Mouse (Mus musculus): ENCODE results near the gene Phldb2. TPM values are rescaled to one million over a fixed set of nuclear protein-coding genes. Genes with fewer than 3 reads are reported as not detected.
A peak's percentile ranks its signal among the peaks of the same experiment; 100 is the strongest.

The Phldb2 gene
- polyA plus RNA-seq, 1 experiment from 2014 or later = 7.2 TPM

- no peak overlapping the region for H3K4me3 ChIP-seq
- no peak for ATAC-seq (replicated peaks)
- no peak overlapping the region for H3K9ac ChIP-seq (replicated peaks)
- no peak overlapping the region for H3K4me2 ChIP-seq (replicated peaks)
- H3K27me3 ChIP-seq = no peaks in the 10 kb centered on the region
- no peaks in the 10 kb centered on the region for H3K4me1 ChIP-seq
- no peaks in the 10 kb centered on the region for H3K9me3 ChIP-seq
- 87% methylated on average over 7 of the region's 7 CpGs for WGBS
- no peaks in the 10 kb centered on the region for H3K36me3 ChIP-seq
- no peak overlapping the region for H3K27ac ChIP-seq (replicated peaks)
These were observed 72.1 kb downstream of the Phldb2 start for GRCm38 (mm10) chr16:45881177-45881832.

- 92% methylated on average over 6 of the region's 6 CpGs for WGBS
- ATAC-seq (replicated peaks) = no peak
- no peaks in the 10 kb centered on the region for H3K9me3 ChIP-seq
- H3K9ac ChIP-seq (replicated peaks) = no peak overlapping the region
- H3K4me3 ChIP-seq = no peak overlapping the region
- H3K36me3 ChIP-seq = no peaks in the 10 kb centered on the region
- no peak overlapping the region for H3K27ac ChIP-seq (replicated peaks)
- no peak overlapping the region for H3K4me2 ChIP-seq (replicated peaks)
- H3K4me1 ChIP-seq = no peaks in the 10 kb centered on the region
- no peaks in the 10 kb centered on the region for H3K27me3 ChIP-seq
These were observed 73.2 kb downstream of the Phldb2 start for GRCm38 (mm10) chr16:45880101-45880751.

DNA sequence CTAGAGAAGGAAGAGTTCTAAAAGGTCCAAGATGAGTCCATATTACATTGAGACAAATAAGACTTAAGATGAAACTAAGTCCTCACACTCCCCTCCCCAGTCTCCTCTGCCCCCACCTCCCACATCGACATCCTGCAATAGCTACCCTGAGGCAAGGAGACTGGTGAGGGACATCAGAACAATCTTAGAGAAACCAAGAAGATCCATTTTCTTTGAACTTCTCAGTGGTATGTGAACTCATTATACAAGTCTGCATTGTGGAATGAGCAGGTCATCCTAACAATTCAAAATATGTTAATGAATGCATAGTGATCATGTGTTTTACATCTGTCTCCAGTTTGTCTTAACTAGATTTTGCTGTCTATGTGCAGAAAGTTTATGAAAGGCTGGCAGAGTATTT lies 75.7 kb downstream of the Phldb2 start:
- WGBS = 88% methylated on average over 1 of the region's 1 CpGs
- Histone ChIP-seq H3K27me3 (no peaks in the 10 kb centered on the region), H3K9ac (replicated peaks) (no peak overlapping the region), H3K27ac (replicated peaks) (no peak overlapping the region), H3K9me3 (no peaks in the 10 kb centered on the region), H3K36me3 (no peaks in the 10 kb centered on the region), H3K4me2 (replicated peaks) (no peak overlapping the region), H3K4me1 (no peaks in the 10 kb centered on the region), H3K4me3 (no peak overlapping the region)
- no peak for ATAC-seq (replicated peaks)

DNA sequence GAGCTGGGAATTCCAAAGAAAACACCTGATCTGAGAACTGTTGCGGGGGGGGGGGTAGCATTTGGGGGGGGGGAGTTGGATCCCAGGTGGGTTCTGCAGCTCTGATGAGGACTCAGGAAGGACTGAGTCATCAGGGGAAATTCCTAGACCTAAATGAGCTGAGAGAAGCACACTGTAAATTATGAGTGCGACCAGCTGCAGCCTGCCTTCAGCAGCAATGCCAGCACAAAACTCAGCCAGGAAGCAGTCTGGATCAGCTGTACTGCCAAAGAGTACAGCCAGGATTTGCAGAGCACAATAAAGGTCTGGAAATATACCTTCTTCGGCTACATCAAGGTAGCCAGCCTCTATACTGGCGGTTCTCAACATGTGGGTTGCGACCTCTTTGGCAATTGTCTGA lies 76.2 kb downstream of the Phldb2 start:
- no peaks in the 10 kb centered on the region for H3K36me3 ChIP-seq
- no peaks in the 10 kb centered on the region for H3K27me3 ChIP-seq
- H3K9ac ChIP-seq (replicated peaks) = no peak overlapping the region
- no peak overlapping the region for H3K4me2 ChIP-seq (replicated peaks)
- no peak overlapping the region for H3K4me3 ChIP-seq
- no peak overlapping the region for H3K27ac ChIP-seq (replicated peaks)
- WGBS = 72% methylated on average over 5 of the region's 5 CpGs
- H3K9me3 ChIP-seq = no peaks in the 10 kb centered on the region
- no peaks in the 10 kb centered on the region for H3K4me1 ChIP-seq
- ATAC-seq (replicated peaks) = no peak

DNA sequence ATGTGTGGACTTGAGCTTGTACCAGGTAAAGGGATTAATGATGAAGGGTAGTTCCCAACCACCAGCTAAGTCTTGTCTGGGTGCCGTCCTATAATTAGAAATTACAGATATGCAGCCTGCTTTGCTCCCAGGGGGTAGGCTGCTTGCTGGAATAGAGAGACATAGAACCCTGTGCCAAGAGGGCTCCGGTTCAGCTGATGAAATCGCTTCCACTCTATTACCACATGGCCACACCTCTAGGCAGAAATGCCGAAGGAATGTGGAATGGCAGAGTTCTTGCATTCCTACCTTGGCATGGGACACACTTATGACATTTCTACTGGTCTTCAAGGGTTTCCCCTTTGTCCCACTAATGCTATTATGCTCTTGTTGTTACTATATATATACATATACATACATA lies 80.0 kb downstream of the Phldb2 start:
- H3K4me3 ChIP-seq = no peak overlapping the region
- no peak overlapping the region for H3K4me2 ChIP-seq (replicated peaks)
- H3K9me3 ChIP-seq = no peaks in the 10 kb centered on the region
- H3K36me3 ChIP-seq = no peaks in the 10 kb centered on the region
- no peaks in the 10 kb centered on the region for H3K4me1 ChIP-seq
- 83% methylated on average over 4 of the region's 4 CpGs for WGBS
- no peaks in the 10 kb centered on the region for H3K27me3 ChIP-seq
- no peak overlapping the region for H3K27ac ChIP-seq (replicated peaks)
- no peak for ATAC-seq (replicated peaks)
- no peak overlapping the region for H3K9ac ChIP-seq (replicated peaks)

- WGBS = 73% methylated on average over 10 of the region's 10 CpGs
- H3K4me1 ChIP-seq = no peaks in the 10 kb centered on the region
- H3K36me3 ChIP-seq = no peaks in the 10 kb centered on the region
- no peak overlapping the region for H3K27ac ChIP-seq (replicated peaks)
- no peaks in the 10 kb centered on the region for H3K27me3 ChIP-seq
- no peak overlapping the region for H3K4me3 ChIP-seq
- H3K4me2 ChIP-seq (replicated peaks) = no peak overlapping the region
- no peak for ATAC-seq (replicated peaks)
- no peaks in the 10 kb centered on the region for H3K9me3 ChIP-seq
- H3K9ac ChIP-seq (replicated peaks) = no peak overlapping the region
These were observed 82.0 kb downstream of the Phldb2 start for GRCm38 (mm10) chr16:45871286-45871976.

DNA sequence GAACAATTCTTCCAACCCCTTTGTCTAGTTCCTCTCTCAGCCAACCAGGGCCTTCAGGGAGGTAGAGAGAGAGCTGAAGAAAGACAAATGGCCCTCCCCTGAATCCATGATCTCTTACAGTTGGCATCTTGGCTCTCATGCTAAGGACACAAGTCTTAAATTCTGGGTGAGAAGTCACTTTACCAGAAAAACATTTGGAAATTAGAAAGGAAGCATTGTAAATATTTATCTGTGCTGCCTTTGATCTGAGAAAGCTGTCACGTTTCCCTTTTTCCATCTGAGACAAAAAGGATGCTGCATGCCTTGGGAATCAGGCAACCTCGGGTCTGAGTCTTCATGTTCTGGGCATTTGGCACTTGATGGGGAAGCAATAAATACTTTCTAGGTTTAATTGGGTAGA lies 82.7 kb downstream of the Phldb2 start:
- H3K9ac ChIP-seq (replicated peaks) = no peak overlapping the region

GRCm38 (mm10) chr16:45869044-45869443 lies 84.4 kb downstream of the Phldb2 start:
- no peak overlapping the region for H3K4me3 ChIP-seq
- no peak overlapping the region for H3K9ac ChIP-seq (replicated peaks)
- H3K9me3 ChIP-seq = no peaks in the 10 kb centered on the region
- H3K27me3 ChIP-seq = no peaks in the 10 kb centered on the region
- no peaks in the 10 kb centered on the region for H3K4me1 ChIP-seq
- ATAC-seq (replicated peaks) = no peak
- no peaks in the 10 kb centered on the region for H3K36me3 ChIP-seq
- 67% methylated on average over 3 of the region's 3 CpGs for WGBS
- H3K27ac ChIP-seq (replicated peaks) = no peak overlapping the region
- H3K4me2 ChIP-seq (replicated peaks) = no peak overlapping the region

More for the DNA sequence above, 82.7 kb downstream of the Phldb2 start:
- Histone ChIP-seq H3K4me3 (no peak overlapping the region), H3K36me3 (no peaks in the 10 kb centered on the region), H3K27me3 (no peaks in the 10 kb centered on the region), H3K27ac (replicated peaks) (no peak overlapping the region), H3K4me1 (no peaks in the 10 kb centered on the region), H3K9me3 (no peaks in the 10 kb centered on the region), H3K4me2 (replicated peaks) (no peak overlapping the region)
- WGBS = 53% methylated on average over 2 of the region's 2 CpGs
- no peak for ATAC-seq (replicated peaks)

DNA sequence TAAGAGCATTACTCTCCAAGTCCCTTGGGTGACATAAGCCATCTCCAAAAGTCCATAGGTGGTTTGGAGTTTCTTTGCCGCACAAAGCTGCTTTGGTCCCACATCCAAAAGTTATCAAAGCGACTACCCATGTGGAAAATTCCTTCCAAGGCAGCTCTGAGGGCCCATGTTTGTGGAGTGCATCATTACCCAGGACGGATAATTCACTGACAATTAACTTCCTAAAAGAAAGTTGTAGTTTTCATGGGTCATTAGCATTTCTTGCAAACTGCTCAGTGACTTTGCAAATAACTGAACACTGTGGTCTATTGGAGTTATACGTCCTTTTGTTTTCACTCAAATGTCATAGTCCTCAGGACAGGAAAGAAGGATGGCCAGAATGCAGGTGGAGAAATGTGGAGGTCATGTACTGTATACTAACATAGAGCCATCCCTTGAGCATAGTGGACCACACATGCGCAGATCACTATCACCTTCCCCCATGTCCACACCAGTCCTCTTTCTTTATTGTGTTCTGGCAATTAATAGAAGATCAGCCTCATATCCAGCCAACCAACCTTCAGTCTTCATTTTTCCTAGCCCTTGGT lies 96.0 kb downstream of the Phldb2 start:
- WGBS = 45% methylated on average over 5 of the region's 5 CpGs
- Histone ChIP-seq H3K27ac (replicated peaks) (no peak overlapping the region), H3K9me3 (no peaks in the 10 kb centered on the region), H3K36me3 (no peaks in the 10 kb centered on the region), H3K4me2 (replicated peaks) (no peak overlapping the region), H3K4me3 (no peak overlapping the region), H3K4me1 (no peaks in the 10 kb centered on the region), H3K9ac (replicated peaks) (no peak overlapping the region), H3K27me3 (no peaks in the 10 kb centered on the region)
- ATAC-seq (replicated peaks) = no peak

DNA sequence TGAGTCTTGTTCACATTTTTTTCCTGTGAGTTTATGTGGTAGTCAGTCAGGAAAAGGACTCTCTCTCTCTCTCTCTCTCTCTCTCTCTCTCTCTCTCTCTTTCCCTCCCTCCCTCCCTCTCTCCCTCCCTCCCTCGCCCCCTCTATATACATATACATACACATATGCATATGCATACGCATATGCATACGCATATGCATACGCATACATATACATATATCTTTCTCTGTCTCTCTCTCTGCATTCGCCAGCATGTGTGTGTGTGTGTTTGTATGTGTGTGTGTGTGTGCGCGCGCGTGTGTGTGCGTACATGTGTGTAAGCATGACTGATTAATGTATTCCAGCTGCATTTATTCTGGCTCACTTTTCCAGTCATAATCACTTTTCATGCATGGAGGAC lies 98.9 kb downstream of the Phldb2 start:
- Histone ChIP-seq H3K27me3 (no peaks in the 10 kb centered on the region), H3K4me2 (replicated peaks) (no peak overlapping the region), H3K36me3 (no peaks in the 10 kb centered on the region), H3K4me1 (no peaks in the 10 kb centered on the region), H3K9ac (replicated peaks) (no peak overlapping the region), H3K9me3 (no peaks in the 10 kb centered on the region), H3K4me3 (no peak overlapping the region), H3K27ac (replicated peaks) (no peak overlapping the region)
- no peak for ATAC-seq (replicated peaks)
- 91% methylated on average over 10 of the region's 10 CpGs for WGBS

DNA sequence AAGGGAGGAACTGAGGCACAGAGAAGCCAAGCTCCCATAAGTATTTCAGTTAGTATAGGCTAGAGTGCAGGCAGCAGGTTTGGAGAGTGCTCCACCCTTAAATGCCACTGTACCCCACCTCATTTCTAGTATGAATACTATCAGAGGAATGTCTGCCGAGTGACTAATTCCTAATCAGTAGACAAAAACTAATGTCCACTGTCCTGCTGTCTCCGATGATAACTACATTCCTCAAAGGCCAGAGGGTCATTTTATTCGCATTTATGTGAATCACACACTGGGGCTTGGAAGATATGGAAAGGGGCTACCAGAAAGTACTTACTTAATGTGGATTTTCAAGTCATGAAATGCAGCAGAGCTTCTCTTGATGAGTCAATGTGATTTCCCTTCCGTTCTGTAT lies 104.4 kb downstream of the Phldb2 start:
- peaks cover 8% of the 10 kb centered on the region; the same call in 1 of the 2 replicates for H3K4me1 ChIP-seq
- H3K9me3 ChIP-seq = no peaks in the 10 kb centered on the region
- no peak overlapping the region for H3K9ac ChIP-seq (replicated peaks)
- no peaks in the 10 kb centered on the region for H3K36me3 ChIP-seq
- H3K4me3 ChIP-seq = no peak overlapping the region
- ATAC-seq (replicated peaks) = no peak
- H3K27ac ChIP-seq (replicated peaks) = no peak overlapping the region
- 0 out of 2 replicates have a peak, but pooled peaks cover 3% of the 10 kb centered on the region for H3K27me3 ChIP-seq
- H3K4me2 ChIP-seq (replicated peaks) = no peak overlapping the region
- WGBS = 88% methylated on average over 4 of the region's 4 CpGs

GRCm38 (mm10) chr16:45844875-45845274 lies 108.5 kb downstream of the Phldb2 start:
- Histone ChIP-seq H3K4me2 (replicated peaks) (peak overlapping the region; percentile 99), H3K27me3 (0 out of 2 replicates have a peak, but pooled peaks cover 3% of the 10 kb centered on the region), H3K4me1 (peaks cover 15% of the 10 kb centered on the region), H3K27ac (replicated peaks) (no peak overlapping the region), H3K9me3 (no peaks in the 10 kb centered on the region), H3K9ac (replicated peaks) (peak overlapping the region; percentile 72; the same call in 1 of the 2 replicates), H3K4me3 (peak overlapping the region; percentile 59), H3K36me3 (no peaks in the 10 kb centered on the region)
- 12% methylated on average over 10 of the region's 10 CpGs for WGBS
- no peak for ATAC-seq (replicated peaks)
